Mouse (Mus musculus) heart, adult 8-10 months (tissue): ENCODE results near the gene Olfr785. TPM values are rescaled to one million over a fixed set of nuclear protein-coding genes. Genes with fewer than 3 reads are reported as not detected.
"Not testable (repeated sequence)": the region's sequence is repeated elsewhere in the genome, so short reads cannot be mapped to it uniquely, and the experiment has no call there.

Source experiments
- DNase-seq: peaks from one replicate; pipeline ENCODE4 v3.0.0; 2022; ENCODE audit warnings: low spot score
- total RNA-seq, 4 experiments: library from RNA; stranded (reverse); gene quantifications; 2 replicates each; pipeline ENCODE4 v1.2.4; 2022

Olfr785 gene
- not detected for total RNA-seq

GRCm38 (mm10) chr10:129405126-129405525, at the start of gene Olfr785:
Gene Olfr785 (plus strand): TSS chr10:129405426.
- no peak for DNase-seq

DNA sequence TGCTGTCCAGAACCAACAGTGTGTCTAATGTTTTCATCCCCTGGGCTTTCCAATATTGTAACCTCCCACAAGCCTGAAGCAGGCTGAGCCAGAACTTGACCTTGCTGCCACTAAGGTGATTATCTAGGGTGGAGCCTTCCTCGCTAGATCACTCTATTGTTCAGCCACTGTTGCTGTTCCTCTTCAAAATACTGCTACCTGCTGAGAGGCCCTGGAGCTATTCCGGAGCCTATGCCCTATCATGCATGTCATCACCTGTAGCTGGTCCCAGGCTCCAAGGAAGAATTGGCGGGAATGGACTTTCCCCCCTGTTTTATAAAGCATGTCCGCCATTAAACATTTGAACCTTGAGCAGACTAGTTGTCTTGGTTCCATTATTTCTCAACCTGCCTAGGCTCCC, 48.7 kb upstream of the Olfr785 start:
- DNase-seq = not testable (repeated sequence)

DNA sequence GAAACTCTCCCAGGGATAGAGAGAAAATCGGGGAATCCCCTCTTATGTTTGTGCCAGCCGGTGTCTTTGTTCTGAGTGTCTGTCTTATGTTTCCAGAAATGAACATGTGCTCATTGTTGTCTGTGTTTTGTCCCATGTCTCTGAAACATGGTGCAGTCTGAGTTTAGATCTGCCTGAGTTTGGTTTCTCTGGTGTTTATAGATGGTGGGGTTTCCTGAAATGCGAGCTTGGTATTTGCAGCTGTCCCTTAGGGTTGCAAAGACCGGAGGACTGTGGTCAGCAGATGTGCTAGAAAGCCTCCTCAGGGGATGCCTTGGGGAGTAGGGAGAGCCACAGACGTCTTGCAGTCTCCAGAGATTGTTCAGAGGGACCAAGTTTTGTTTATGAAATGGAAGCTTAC, 47.9 kb upstream of the Olfr785 start:
- DNase-seq = no peak

GRCm38 (mm10) chr10:129374051-129374450, 31.2 kb upstream of the Olfr785 start:
- DNase-seq = not testable (repeated sequence)

DNA sequence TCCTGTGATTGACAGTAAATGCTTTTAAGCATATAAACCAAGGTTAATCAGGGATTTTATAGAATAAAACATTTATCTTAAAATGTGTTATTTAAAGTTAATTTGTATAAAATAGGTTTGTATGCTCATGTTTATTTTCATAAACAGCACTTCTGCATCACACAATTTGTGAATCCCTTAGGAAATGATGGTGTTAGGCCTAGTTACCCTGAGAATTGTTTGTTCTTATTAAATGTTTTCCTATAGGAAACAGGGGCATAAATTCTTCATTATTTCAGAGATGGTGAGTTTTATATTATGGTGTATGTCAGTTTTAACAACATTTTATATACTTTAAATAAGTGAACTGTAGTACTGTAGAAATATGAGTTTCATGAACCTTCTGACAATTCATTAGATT, 21.4 kb upstream of the Olfr785 start, which contains the start of gene Olfr784:
TSS of gene Olfr784 (plus strand) at position 301 of the 400 bp plus-strand sequence.
- no peak for DNase-seq

GRCm38 (mm10) chr10:129400892-129401291, 4.3 kb upstream of the Olfr785 start:
- no peak for DNase-seq

DNA sequence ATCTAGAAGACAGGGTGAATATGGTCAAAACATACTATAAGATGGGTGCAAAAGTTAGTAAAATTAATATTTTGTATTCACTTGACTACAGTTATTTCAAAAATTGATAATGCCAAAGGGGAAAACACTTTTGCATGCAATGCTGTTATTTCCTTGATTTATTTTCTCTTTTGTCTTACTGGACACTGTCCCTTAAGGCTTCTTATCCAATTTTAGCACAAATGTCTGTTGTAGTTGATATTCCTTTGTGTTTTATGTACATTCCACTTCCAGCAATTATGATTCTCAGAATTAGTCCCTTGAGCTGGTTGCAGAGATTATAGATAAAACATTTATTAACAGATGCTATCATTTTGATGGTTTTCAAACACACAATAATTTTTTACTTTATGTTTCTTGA, 21.8 kb downstream of the Olfr785 start, which contains the start of gene Olfr786:
TSS of gene Olfr786 (plus strand) at position 301 of the 400 bp plus-strand sequence.
- no peak for DNase-seq

Other genes with a start within 250 kb of the Olfr785 start
- not detected for gene Olfr771, start 240.7 kb upstream of the Olfr785 start, total RNA-seq
- not detected for gene Olfr772, start 227.5 kb upstream of the Olfr785 start, total RNA-seq
- not detected for gene Olfr773, start 218.0 kb upstream of the Olfr785 start, total RNA-seq
- not detected for gene Olfr774, start 169.2 kb upstream of the Olfr785 start, total RNA-seq
- not detected for gene Olfr775, start 157.0 kb upstream of the Olfr785 start, total RNA-seq
- gene Olfr776, start 146.3 kb upstream of the Olfr785 start, total RNA-seq = not detected
- not detected for gene Olfr777, start 133.9 kb upstream of the Olfr785 start, total RNA-seq
- not detected for gene Olfr780, start 87.3 kb upstream of the Olfr785 start, total RNA-seq
- not detected for gene Olfr781, start 76.6 kb upstream of the Olfr785 start, total RNA-seq
- gene Olfr782, start 56.6 kb upstream of the Olfr785 start, total RNA-seq = not detected
- not detected for gene Olfr784, start 21.3 kb upstream of the Olfr785 start, total RNA-seq
- not detected for gene Olfr786, start 21.9 kb downstream of the Olfr785 start, total RNA-seq
- gene Olfr787, start 56.4 kb downstream of the Olfr785 start, total RNA-seq = not detected
- gene Olfr788, start 65.6 kb downstream of the Olfr785 start, total RNA-seq = not detected
- gene Olfr789, start 79.3 kb downstream of the Olfr785 start, total RNA-seq = not detected
- not detected for gene Olfr790, start 93.1 kb downstream of the Olfr785 start, total RNA-seq
- gene Olfr791, start 116.4 kb downstream of the Olfr785 start, total RNA-seq = not detected
- not detected for gene Olfr792, start 133.7 kb downstream of the Olfr785 start, total RNA-seq
- gene Olfr794, start 162.2 kb downstream of the Olfr785 start, total RNA-seq = not detected
- gene Olfr796, start 207.1 kb downstream of the Olfr785 start, total RNA-seq = not detected
- gene Olfr798, start 222.5 kb downstream of the Olfr785 start, total RNA-seq = not detected
- gene Olfr799, start 232.1 kb downstream of the Olfr785 start, total RNA-seq = not detected